In the genomic region with DNA sequence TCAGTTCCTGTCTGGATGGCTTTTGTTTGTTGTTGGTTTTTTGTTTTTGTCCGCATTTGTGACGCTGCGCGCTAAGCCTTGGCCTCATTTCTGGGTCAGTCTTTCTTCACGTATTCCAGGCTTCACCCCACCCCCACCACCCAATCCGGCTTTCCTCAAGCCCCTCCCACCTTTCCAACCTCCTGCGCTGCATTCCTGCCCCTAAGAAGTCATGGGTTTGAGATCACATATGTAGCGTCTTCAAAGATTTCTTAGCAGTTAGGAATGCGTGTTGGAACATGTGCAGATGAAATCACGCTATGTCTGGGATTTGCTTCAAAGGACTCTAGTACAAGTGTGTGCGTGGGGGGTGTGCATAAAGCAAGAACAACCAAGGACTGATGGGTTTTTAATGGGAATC, we compare ENCODE assay signal across 8 mouse cellular contexts. TPM values are rescaled to one million over a fixed set of nuclear protein-coding genes. Genes with fewer than 3 reads are reported as not detected.
A peak's percentile ranks its signal among the peaks of the same experiment; 100 is the strongest.
DNase-seq lines count a peak whose midpoint lies in the region; ATAC-seq and TF ChIP-seq lines count a peak whose summit lies in the region.

No protein-coding gene starts in this region.

- peak overlapping the region; percentile 53 for H3K4me2 ChIP-seq in embryonic facial prominence, embryonic 15.5 days (replicated peaks)

- no peaks in the 10 kb centered on the region for H3K36me3 ChIP-seq in liver, adult 2 months (ENCODE audit: control insufficient read depth, insufficient read depth, low read length)
- H3K36me3 ChIP-seq in embryonic facial prominence, embryonic 15.5 days: no peaks in the 10 kb centered on the region
- peaks cover 9% of the 10 kb centered on the region; the same call in 1 of the 2 replicates for H3K36me3 ChIP-seq in limb, embryonic 10.5 days

- H3K4me3 ChIP-seq in liver, adult 2 months (ENCODE audit: insufficient read depth, low read depth, low read length): no peak overlapping the region; the same call in 1 of the 2 replicates
- H3K4me3 ChIP-seq in embryonic facial prominence, embryonic 15.5 days (replicated peaks): peak overlapping the region; percentile 32
- H3K4me3 ChIP-seq in limb, embryonic 10.5 days: peak overlapping the region; percentile 45

- 0 out of 2 replicates have a peak, but pooled peaks have one; percentile 44 for ATAC-seq in embryonic facial prominence, embryonic 15.5 days (ENCODE audit: insufficient number of reproducible peaks, low FRiP score, low TSS enrichment, low read depth)

- peak overlapping the region; percentile 86 for H3K27ac ChIP-seq in liver, adult 2 months (replicated peaks; ENCODE audit: insufficient read depth, low read depth, low read length)
- peak overlapping the region; percentile 71 for H3K27ac ChIP-seq in embryonic facial prominence, embryonic 15.5 days (replicated peaks)
- peak overlapping the region; percentile 66 for H3K27ac ChIP-seq in limb, embryonic 10.5 days

- DNase-seq in liver, adult 2 months (ENCODE audit: extremely low read depth, low read depth, low spot score): no peak
- DNase-seq in liver: no peak
- peak; percentile 53 for DNase-seq in limb, embryonic 10.5 days (ENCODE audit: low spot score)
- peak; percentile 64 for DNase-seq in skeletal muscle tissue, adult 2 months (ENCODE audit: low read depth, low spot score)
- no peak for DNase-seq in gastrocnemius, postnatal 14 days
- no peak for DNase-seq in spleen, postnatal 4 days (ENCODE audit: low spot score in 2 of 2)
- no peak for DNase-seq in right cerebral cortex, adult 2 months (ENCODE audit: low spot score in 2 of 2)

- TF ChIP-seq POLR2A in liver, adult 2 months (IDR thresholded peaks at IDR 0.05; ENCODE audit: extremely low read depth, insufficient read depth, low read length): no peak

- no peaks in the 10 kb centered on the region for H3K27me3 ChIP-seq in liver, adult 2 months (ENCODE audit: control insufficient read depth, insufficient read depth, low read length)
- H3K27me3 ChIP-seq in embryonic facial prominence, embryonic 15.5 days: no peaks in the 10 kb centered on the region
- H3K27me3 ChIP-seq in limb, embryonic 10.5 days (ENCODE audit: low read depth, poor library complexity, severe bottlenecking): no peaks in the 10 kb centered on the region

- no peak for TF ChIP-seq CTCF in liver, adult 2 months (IDR thresholded peaks at IDR 0.05; ENCODE audit: low read depth, low read length)

- intact Hi-C loops in gastrocnemius, postnatal 14 days (cut with DNase I; ENCODE audit: low total_unique reads): no loop called here

- H3K9me3 ChIP-seq in embryonic facial prominence, embryonic 15.5 days (replicated peaks): no peaks in the 10 kb centered on the region
- H3K9me3 ChIP-seq in limb, embryonic 10.5 days (replicated peaks): no peaks in the 10 kb centered on the region

- peaks cover 6% of the 10 kb centered on the region; the same call in 1 of the 2 replicates for H3K79me2 ChIP-seq in liver, adult 2 months (ENCODE audit: control insufficient read depth, insufficient read depth, low read length)

- 43% methylated on average over 11 of the region's 11 CpGs for WGBS in liver, adult 2 months
- 7% methylated on average over 11 of the region's 11 CpGs for WGBS in embryonic facial prominence, embryonic 15.5 days
- 11% methylated on average over 11 of the region's 11 CpGs for WGBS in limb, embryonic 10.5 days

- H3K4me1 ChIP-seq in liver, adult 2 months (ENCODE audit: control insufficient read depth, insufficient read depth, low read length): peaks cover 10% of the 10 kb centered on the region
- H3K4me1 ChIP-seq in embryonic facial prominence, embryonic 15.5 days: peaks cover 34% of the 10 kb centered on the region
- H3K4me1 ChIP-seq in limb, embryonic 10.5 days: peaks cover 41% of the 10 kb centered on the region

- H3K9ac ChIP-seq in liver, adult 2 months (ENCODE audit: low read depth, low read length): peak overlapping the region; percentile 65
- H3K9ac ChIP-seq in embryonic facial prominence, embryonic 15.5 days: no peak overlapping the region

RNA-seq across cellular contexts. Expression of a gene that starts 50.3 kb away (rescaled TPM):
- total RNA-seq in liver, adult 2 months (2014; rRNA removed): 13.0 and 22.5 TPM in 2 replicates
- 2.0 and 2.8 TPM in 2 replicates for polyA plus RNA-seq in liver, adult 2 months (2012; rRNA removed)
- polyA plus RNA-seq in embryonic facial prominence, embryonic 15.5 days (2015; fragmentation: Nextera tagmentation; extraction: Ambion mirVana): 18.0 and 19.4 TPM in 2 replicates
- polyA plus RNA-seq in limb, embryonic 10.5 days (2016; fragmentation: Nextera tagmentation; extraction: Ambion mirVana): 46.6 and 49.1 TPM in 2 replicates
- total RNA-seq in gastrocnemius, postnatal 14 days (2021): 10 to 100 TPM; 24.0 to 30.4 TPM

Comparison
In these comparisons a context has a peak if more than half of its experiments do, and no peak if none do; other contexts are left out.
1. DNase-seq: peak in limb, embryonic 10.5 days (single experiment) and skeletal muscle tissue, adult 2 months (single experiment); none in liver, adult 2 months (single experiment), liver (single experiment), gastrocnemius, postnatal 14 days (single experiment), spleen, postnatal 4 days (0 of 2) and right cerebral cortex, adult 2 months (0 of 2).
2. Peak in every context shown above with its lines, with median percentiles within 50 percentile points of each other: H3K27ac ChIP-seq.